Mouse (Mus musculus) kidney, embryonic 14.5 days (tissue): ENCODE measurements around the gene Cavin3. TPM values are rescaled to one million over a fixed set of nuclear protein-coding genes. Genes with fewer than 3 reads are reported as not detected.
A peak's percentile ranks its signal among the peaks of the same experiment; 100 is the strongest.

Experiments
- ATAC-seq: fragments of 200-750 bp; cut with Nextera tagmentation; 2 replicates; pipeline ENCODE4 v1.8.0; 2017; ENCODE audit warnings: moderate number of reproducible peaks, mild to moderate bottlenecking, moderate TSS enrichment, moderate library complexity; ENCODE audit not compliant: low FRiP score, low TSS enrichment
- H3K27ac ChIP-seq: fragments of 300-500 bp; sonication (generic); 2 replicates; pipeline ENCODE4 v1.5.1; 2014; ENCODE audit warnings: low read depth, mild to moderate bottlenecking, low read length, moderate library complexity, mixed read lengths
- H3K27me3 ChIP-seq: fragments of 300-500 bp; sonication (generic); 2 replicates; pipeline ENCODE4 v1.6.1; 2014; ENCODE audit warnings: mild to moderate bottlenecking, low read length; ENCODE audit not compliant: control insufficient read depth, insufficient read depth
- H3K36me3 ChIP-seq: fragments of 300-500 bp; sonication (generic); 2 replicates; pipeline ENCODE4 v1.6.1; 2014; ENCODE audit warnings: low read length, mixed read lengths; ENCODE audit not compliant: control insufficient read depth, insufficient read depth
- H3K4me1 ChIP-seq: fragments of 300-500 bp; sonication (generic); 2 replicates; pipeline ENCODE4 v1.6.1; 2014; ENCODE audit warnings: low read length, mixed read lengths; ENCODE audit not compliant: control insufficient read depth, insufficient read depth
- H3K4me2 ChIP-seq: fragments of 300-500 bp; sonication (generic); replicated peaks from 2 replicates; pipeline ENCODE4 v1.6.1; 2014; ENCODE audit warnings: low read depth, mild to moderate bottlenecking, low read length
- H3K4me3 ChIP-seq: fragments of 300-500 bp; sonication (generic); 2 replicates; pipeline ENCODE4 v1.5.1; 2014; ENCODE audit warnings: mild to moderate bottlenecking, low read length
- H3K9ac ChIP-seq: fragments of 300-500 bp; sonication (generic); 2 replicates; pipeline ENCODE4 v1.6.1; 2014; ENCODE audit warnings: low read depth, mild to moderate bottlenecking, low read length, moderate library complexity
- H3K9me3 ChIP-seq: fragments of 300-500 bp; sonication (generic); 2 replicates; pipeline ENCODE4 v1.6.1; 2016; ENCODE audit warnings: low read length; ENCODE audit not compliant: control insufficient read depth
- WGBS: fragments of 180-500 bp; shearing (Covaris S2); extraction: QIAGEN DNeasy Blood & Tissue Kit; methylation state at CpG from one replicate; pipeline ENCODE4 v1.1.7; 2014; 5-methylcytosine and 5-hydroxymethylcytosine counted together
- polyA plus RNA-seq: library from polyadenylated mRNA; unstranded; fragments of >200 nt; fragmentation: Nextera tagmentation; extraction: Ambion mirVana; gene quantifications from 2 replicates; pipeline ENCODE4 v1.2.1, GENCODE M21; 2014

Cavin3 gene
- polyA plus RNA-seq, 1 experiment from 2014 or later, result 48.0 TPM

GRCm38 (mm10) chr7:105437979-105438772, 43.9 kb downstream of the Cavin3 start:
- H3K27me3 ChIP-seq, result no peaks in the 10 kb centered on the region
- no peaks in the 10 kb centered on the region for H3K9me3 ChIP-seq
- ATAC-seq, result no peak
- WGBS, result 76% methylated on average over 7 of the region's 7 CpGs
- no peaks in the 10 kb centered on the region for H3K36me3 ChIP-seq
- H3K4me1 ChIP-seq, result no peaks in the 10 kb centered on the region
- H3K4me2 ChIP-seq, result no peak overlapping the region
- H3K9ac ChIP-seq, result no peak overlapping the region
- H3K4me3 ChIP-seq, result no peak overlapping the region
- no peak overlapping the region for H3K27ac ChIP-seq

GRCm38 (mm10) chr7:105434798-105435197, 47.3 kb downstream of the Cavin3 start:
- WGBS, result 85% methylated on average over 22 of the region's 22 CpGs
- Histone ChIP-seq H3K9ac (no peak overlapping the region), H3K36me3 (no peaks in the 10 kb centered on the region), H3K4me3 (no peak overlapping the region), H3K4me1 (no peaks in the 10 kb centered on the region), H3K4me2 (no peak overlapping the region), H3K27ac (no peak overlapping the region), H3K27me3 (no peaks in the 10 kb centered on the region), H3K9me3 (no peaks in the 10 kb centered on the region)
- ATAC-seq, result no peak

- Histone ChIP-seq H3K4me2 (no peak overlapping the region), H3K27ac (no peak overlapping the region), H3K27me3 (no peaks in the 10 kb centered on the region), H3K4me3 (no peak overlapping the region), H3K4me1 (no peaks in the 10 kb centered on the region), H3K9me3 (no peaks in the 10 kb centered on the region), H3K36me3 (no peaks in the 10 kb centered on the region), H3K9ac (no peak overlapping the region)
- WGBS, result 88% methylated on average over 17 of the region's 17 CpGs
- no peak for ATAC-seq
These were observed 48.2 kb downstream of the Cavin3 start for GRCm38 (mm10) chr7:105433859-105434258.

GRCm38 (mm10) chr7:105432058-105432457, 50.0 kb downstream of the Cavin3 start:
- Histone ChIP-seq H3K9ac (no peak overlapping the region), H3K4me1 (no peaks in the 10 kb centered on the region), H3K4me2 (no peak overlapping the region), H3K27me3 (0 out of 2 replicates have a peak, but pooled peaks cover 4% of the 10 kb centered on the region), H3K9me3 (no peaks in the 10 kb centered on the region), H3K4me3 (no peak overlapping the region), H3K36me3 (no peaks in the 10 kb centered on the region), H3K27ac (no peak overlapping the region)
- WGBS, result 29% methylated on average over 1 of the region's 1 CpGs
- peak; percentile 75; the same call in 1 of the 2 replicates for ATAC-seq

Other genes starting within 250 kb of the Cavin3 start
- not detected in 2 replicates for gene Olfr688, start 194.2 kb downstream of the Cavin3 start, polyA plus RNA-seq
- gene Olfr689, start 171.1 kb downstream of the Cavin3 start, polyA plus RNA-seq, result not detected in 2 replicates
- gene Olfr690, start 148.2 kb downstream of the Cavin3 start, polyA plus RNA-seq, result not detected in 2 replicates
- 0.13 TPM in 1 of 2 replicates, not detected in the other for gene Olfr691, start 140.0 kb downstream of the Cavin3 start, polyA plus RNA-seq
- not detected in 2 replicates for gene Olfr692, start 114.1 kb downstream of the Cavin3 start, polyA plus RNA-seq
- gene Gm5901, start 107.3 kb downstream of the Cavin3 start, polyA plus RNA-seq, result not detected in 2 replicates
- gene Fam160a2, start 82.2 kb downstream of the Cavin3 start, polyA plus RNA-seq, result 30.9 and 43.6 TPM in 2 replicates
- gene Cnga4, start 77.7 kb downstream of the Cavin3 start, polyA plus RNA-seq, result not detected in 2 replicates
- 0.56 and 0.58 TPM in 2 replicates for gene Cckbr, start 56.6 kb downstream of the Cavin3 start, polyA plus RNA-seq
- gene Smpd1, start 72.1 kb upstream of the Cavin3 start, polyA plus RNA-seq, result 35.2 and 45.7 TPM in 2 replicates
- 40.1 and 43.0 TPM in 2 replicates for gene Apbb1, start 99.4 kb upstream of the Cavin3 start, polyA plus RNA-seq
- gene Hpx, start 117.8 kb upstream of the Cavin3 start, polyA plus RNA-seq, result 0.14 and 0.34 TPM in 2 replicates
- 18.8 and 25.5 TPM in 2 replicates for gene Trim3, start 151.3 kb upstream of the Cavin3 start, polyA plus RNA-seq
- 180 and 198 TPM in 2 replicates for gene Timm10b, start 157.8 kb upstream of the Cavin3 start, polyA plus RNA-seq
- gene Arfip2, start 158.1 kb upstream of the Cavin3 start, polyA plus RNA-seq, result 88.2 and 94.8 TPM in 2 replicates
- gene Gm45799, start 158.3 kb upstream of the Cavin3 start, polyA plus RNA-seq, result 23.4 and 24.3 TPM in 2 replicates
- 1.3 and 2.0 TPM in 2 replicates for gene Dnhd1, start 168.5 kb upstream of the Cavin3 start, polyA plus RNA-seq